Mouse (Mus musculus) thymus, postnatal 4 days (tissue): ENCODE data around the gene Trpc1.

Source experiments
- DNase-seq: peaks from one replicate; pipeline ENCODE4 v3.0.0; 2021

Trpc1 gene

GRCm38 (mm10) chr9:95750037-95750511 is at the start of gene Trpc1:
Gene Trpc1, minus strand, starts transcription at chr9:95750375.
- peak; percentile 83 for DNase-seq

GRCm38 (mm10) chr9:95796323-95796722 is 46.1 kb upstream of the Trpc1 start:
- DNase-seq = no peak

- no peak for DNase-seq
Observed at GRCm38 (mm10) chr9:95795844-95796243, 45.7 kb upstream of the Trpc1 start.

- no peak for DNase-seq
Observed at GRCm38 (mm10) chr9:95795077-95795784, 45.1 kb upstream of the Trpc1 start.

- DNase-seq = no peak
Observed at GRCm38 (mm10) chr9:95793986-95794744, 44.0 kb upstream of the Trpc1 start.

GRCm38 (mm10) chr9:95784888-95785511 is 34.8 kb upstream of the Trpc1 start:
- DNase-seq = no peak

- no peak for DNase-seq
Observed at GRCm38 (mm10) chr9:95783646-95784293, 33.6 kb upstream of the Trpc1 start.

- no peak for DNase-seq
Observed at GRCm38 (mm10) chr9:95771671-95772070, 21.5 kb upstream of the Trpc1 start.

- DNase-seq = no peak
Observed at GRCm38 (mm10) chr9:95763218-95763617, 13.0 kb upstream of the Trpc1 start.

- no peak for DNase-seq
Observed at GRCm38 (mm10) chr9:95762228-95762627, 12.1 kb upstream of the Trpc1 start.

- DNase-seq = no peak
Observed at GRCm38 (mm10) chr9:95761381-95761780, 11.2 kb upstream of the Trpc1 start.

GRCm38 (mm10) chr9:95750746-95751145 is 571 bp upstream of the Trpc1 start:
- no peak for DNase-seq

GRCm38 (mm10) chr9:95749461-95749928 is 680 bp downstream of the Trpc1 start:
- DNase-seq = peak; percentile 14

- no peak for DNase-seq
Observed at GRCm38 (mm10) chr9:95747298-95747697, 2.9 kb downstream of the Trpc1 start.

- no peak for DNase-seq
Observed at GRCm38 (mm10) chr9:95744845-95745613, 5.1 kb downstream of the Trpc1 start.

GRCm38 (mm10) chr9:95736238-95736637 is 13.9 kb downstream of the Trpc1 start:
- no peak for DNase-seq

- DNase-seq = no peak
Observed at GRCm38 (mm10) chr9:95712574-95712973, 37.6 kb downstream of the Trpc1 start.

GRCm38 (mm10) chr9:95708943-95709342 is 41.2 kb downstream of the Trpc1 start:
- DNase-seq = no peak

- DNase-seq = no peak
Observed at GRCm38 (mm10) chr9:95705371-95705770, 44.8 kb downstream of the Trpc1 start.

- DNase-seq = no peak
Observed at GRCm38 (mm10) chr9:95704078-95704477, 46.1 kb downstream of the Trpc1 start.

- DNase-seq = no peak
Observed at GRCm38 (mm10) chr9:95699273-95699672, 50.9 kb downstream of the Trpc1 start.

- peak; percentile 52 for DNase-seq
Observed at GRCm38 (mm10) chr9:95697808-95698207, 52.4 kb downstream of the Trpc1 start.
